Mouse (Mus musculus) left cerebral cortex, postnatal 36 days (tissue): ENCODE results near the gene Kcnk2. TPM values are rescaled to one million over a fixed set of nuclear protein-coding genes. Genes with fewer than 3 reads are reported as not detected.
"Not testable (repeated sequence)": the region's sequence is repeated elsewhere in the genome, so short reads cannot be mapped to it uniquely, and the experiment has no call there.

Source experiments
- DNase-seq, 2 experiments: peaks; one replicate each; pipeline ENCODE4 v3.0.0; 2021 to 2022; ENCODE audit warnings: low spot score in 2 of 2, mixed read lengths in 1 of 2
- intact Hi-C: fragments of 180-260 bp; cut with DNase I; formaldehyde crosslinking; loops from one replicate; pipeline ENCODE4 v1.15.1; 2025
- total RNA-seq, 2 experiments: library from RNA; stranded (reverse); gene quantifications; 2 replicates each; pipeline ENCODE4 v1.2.3; 2021

Kcnk2 gene
- total RNA-seq, 2 experiments from 2014 or later: 59.7 to 62.9 TPM

GRCm38 (mm10) chr1:189345166-189345565 lies 56.9 kb downstream of the Kcnk2 start:
- DNase-seq: peak in 1 of 2 experiments; percentile 15
- intact Hi-C loops: no loop called here

- peak; percentile 61 to 67 for DNase-seq
- intact Hi-C loops: loop anchor here (5.0 kb wide), 2 partner anchors 289 to 316 kb away; no protein-coding TSS in a partner anchor
Observed at GRCm38 (mm10) chr1:189343301-189344251, 58.5 kb downstream of the Kcnk2 start.

GRCm38 (mm10) chr1:189342416-189343104 lies 59.5 kb downstream of the Kcnk2 start:
- intact Hi-C loops: loop anchor here (5.0 kb wide), 2 partner anchors 290 to 315 kb away; no protein-coding TSS in a partner anchor
- peak; percentile 24 to 30 for DNase-seq

- DNase-seq: no peak
- intact Hi-C loops: loop anchor here (5.0 kb wide), 2 partner anchors 291 to 314 kb away; no protein-coding TSS in a partner anchor
Observed at GRCm38 (mm10) chr1:189341381-189341917, 60.6 kb downstream of the Kcnk2 start.

- intact Hi-C loops: no loop called here
- DNase-seq: no peak
Observed at GRCm38 (mm10) chr1:189315896-189316295, 86.2 kb downstream of the Kcnk2 start.

- intact Hi-C loops: no loop called here
- no peak for DNase-seq
Observed at GRCm38 (mm10) chr1:189314495-189314894, 87.6 kb downstream of the Kcnk2 start.

- DNase-seq: no peak
- intact Hi-C loops: no loop called here
Observed at GRCm38 (mm10) chr1:189313750-189314149, 88.3 kb downstream of the Kcnk2 start.

- no peak for DNase-seq
- intact Hi-C loops: no loop called here
Observed at GRCm38 (mm10) chr1:189310145-189310544, 91.9 kb downstream of the Kcnk2 start.

GRCm38 (mm10) chr1:189304988-189305522 lies 97.0 kb downstream of the Kcnk2 start:
- DNase-seq: no peak
- intact Hi-C loops: no loop called here

GRCm38 (mm10) chr1:189303001-189303400 lies 99.1 kb downstream of the Kcnk2 start:
- no peak for DNase-seq
- intact Hi-C loops: no loop called here

GRCm38 (mm10) chr1:189293679-189294406 lies 108.2 kb downstream of the Kcnk2 start:
- intact Hi-C loops: loop anchor here (10.0 kb wide), 1 partner anchor 241 kb away; no protein-coding TSS in a partner anchor
- DNase-seq: no peak

- intact Hi-C loops: loop anchor here (10.0 kb wide), 1 partner anchor 244 kb away; no protein-coding TSS in a partner anchor
- DNase-seq: peak; percentile 36 to 55
Observed at GRCm38 (mm10) chr1:189290885-189291284, 111.2 kb downstream of the Kcnk2 start.

- no peak for DNase-seq
- intact Hi-C loops: no loop called here
Observed at GRCm38 (mm10) chr1:189288948-189289347, 113.1 kb downstream of the Kcnk2 start.

- intact Hi-C loops: no loop called here
- no peak for DNase-seq
Observed at GRCm38 (mm10) chr1:189272281-189272680, 129.8 kb downstream of the Kcnk2 start.

- no peak for DNase-seq
- intact Hi-C loops: no loop called here
Observed at GRCm38 (mm10) chr1:189253631-189254030, 148.4 kb downstream of the Kcnk2 start.

- intact Hi-C loops: no loop called here
- DNase-seq: no peak
Observed at GRCm38 (mm10) chr1:189253207-189253606, 148.9 kb downstream of the Kcnk2 start.

GRCm38 (mm10) chr1:189243206-189243605 lies 158.9 kb downstream of the Kcnk2 start:
- DNase-seq, intact Hi-C loops: not testable (repeated sequence)

- intact Hi-C loops: loop anchor here (10.0 kb wide), 1 partner anchor 180 kb away; no protein-coding TSS in a partner anchor
- no peak for DNase-seq
Observed at GRCm38 (mm10) chr1:189235261-189235660, 166.8 kb downstream of the Kcnk2 start.

GRCm38 (mm10) chr1:189232829-189233228 lies 169.2 kb downstream of the Kcnk2 start:
- intact Hi-C loops: loop anchor here (10.0 kb wide), 1 partner anchor 178 kb away; no protein-coding TSS in a partner anchor
- no peak for DNase-seq
